Mouse (Mus musculus) liver, embryonic 14.5 days (tissue): Measurements from ENCODE around the gene Rora.

ENCODE experiments used
- CTCF ChIP-seq: IDR thresholded peaks from 2 replicates; pipeline ENCODE4 v1.5.1; 2016; ENCODE audit warnings: antibody characterized with exemption, low read depth, control low read depth
- EP300 ChIP-seq: IDR thresholded peaks from 2 replicates; pipeline ENCODE4 v1.6.1; 2016; ENCODE audit warnings: antibody characterized with exemption, low read depth

- no peak for TF ChIP-seq CTCF
- TF ChIP-seq EP300: no peak
These were observed 279.6 kb downstream of the Rora start for GRCm38 (mm10) chr9:68933159-68933558.
